Mouse (Mus musculus) embryonic facial prominence, embryonic 11.5 days (tissue): ENCODE measurements around the gene Negr1. TPM values are rescaled to one million over a fixed set of nuclear protein-coding genes. Genes with fewer than 3 reads are reported as not detected.
"Not testable (repeated sequence)": the region's sequence is repeated elsewhere in the genome, so short reads cannot be mapped to it uniquely, and the experiment has no call there.

Source experiments
- ATAC-seq: fragments of 200-750 bp; cut with Nextera tagmentation; replicated peaks from 2 replicates; pipeline ENCODE4 v1.8.0; 2017; ENCODE audit warnings: low read depth; ENCODE audit not compliant: insufficient number of reproducible peaks, low FRiP score, low TSS enrichment
- DNase-seq: peaks from one replicate; pipeline ENCODE4 v3.0.0-alpha.2; 2015; ENCODE audit warnings: low spot score
- H3K27ac ChIP-seq: fragments of 300-500 bp; sonication (generic); replicated peaks from 2 replicates; pipeline ENCODE4 v1.5.1; 2014; ENCODE audit warnings: mild to moderate bottlenecking, low read depth, low read length, control low read depth
- H3K27me3 ChIP-seq: fragments of 300-500 bp; sonication (generic); 2 replicates; pipeline ENCODE4 v1.6.1; 2014; ENCODE audit warnings: mild to moderate bottlenecking, low read length, moderate library complexity, mixed read lengths; ENCODE audit not compliant: control insufficient read depth, insufficient read depth
- H3K36me3 ChIP-seq: fragments of 300-500 bp; sonication (generic); replicated peaks from 2 replicates; pipeline ENCODE4 v1.6.1; 2014; ENCODE audit warnings: low read depth, mild to moderate bottlenecking, low read length, moderate library complexity, mixed read lengths; ENCODE audit not compliant: control insufficient read depth, insufficient read depth
- H3K4me1 ChIP-seq: fragments of 300-500 bp; sonication (generic); 2 replicates; pipeline ENCODE4 v1.6.1; 2014; ENCODE audit warnings: low read length, mixed read lengths; ENCODE audit not compliant: control insufficient read depth, insufficient read depth
- H3K4me2 ChIP-seq: fragments of 300-500 bp; sonication (generic); 2 replicates; pipeline ENCODE4 v1.6.1; 2014; ENCODE audit warnings: low read depth, mild to moderate bottlenecking, control low read depth, low read length, moderate library complexity
- H3K4me3 ChIP-seq: fragments of 300-500 bp; sonication (generic); 2 replicates; pipeline ENCODE4 v1.5.1; 2014; ENCODE audit warnings: low read depth, low read length, control low read depth
- H3K9ac ChIP-seq: fragments of 300-500 bp; sonication (generic); replicated peaks from 2 replicates; pipeline ENCODE4 v1.6.1; 2014; ENCODE audit warnings: mild to moderate bottlenecking, control low read depth, low read length
- H3K9me3 ChIP-seq: fragments of 300-500 bp; sonication (generic); replicated peaks from 2 replicates; pipeline ENCODE4 v1.6.1; 2016; ENCODE audit warnings: mild to moderate bottlenecking, low read length, inconsistent platforms, mixed read lengths; ENCODE audit not compliant: control insufficient read depth
- WGBS: fragments of 180-500 bp; shearing (Covaris S2); extraction: QIAGEN DNeasy Blood & Tissue Kit; methylation state at CpG from one replicate; pipeline ENCODE4 v1.1.7; 2014; 5-methylcytosine and 5-hydroxymethylcytosine counted together
- polyA plus RNA-seq: library from polyadenylated mRNA; unstranded; fragments of >200 nt; fragmentation: Nextera tagmentation; extraction: Ambion mirVana; gene quantifications from 2 replicates; pipeline ENCODE4 v1.2.1, GENCODE M21; 2014

The Negr1 gene
- polyA plus RNA-seq, 1 experiment from 2014 or later: 3.4 TPM

GRCm38 (mm10) chr3:157036568-157036967, 475.0 kb downstream of the Negr1 start:
- ATAC-seq: no peak
- no peak overlapping the region for H3K9ac ChIP-seq
- no peaks in the 10 kb centered on the region for H3K36me3 ChIP-seq
- H3K4me1 ChIP-seq: no peaks in the 10 kb centered on the region
- no peak overlapping the region for H3K4me3 ChIP-seq
- no peak for DNase-seq
- H3K27me3 ChIP-seq: no peaks in the 10 kb centered on the region
- no peaks in the 10 kb centered on the region for H3K9me3 ChIP-seq
- 71% methylated on average over 1 of the region's 1 CpGs for WGBS
- H3K4me2 ChIP-seq: no peak overlapping the region
- no peak overlapping the region for H3K27ac ChIP-seq

- H3K4me2 ChIP-seq: no peak overlapping the region
- H3K36me3 ChIP-seq: no peaks in the 10 kb centered on the region
- H3K9ac ChIP-seq: no peak overlapping the region
- 64% methylated on average over 5 of the region's 5 CpGs for WGBS
- DNase-seq: no peak
- no peaks in the 10 kb centered on the region for H3K9me3 ChIP-seq
- ATAC-seq: no peak
- no peaks in the 10 kb centered on the region for H3K4me1 ChIP-seq
- no peak overlapping the region for H3K4me3 ChIP-seq
- no peak overlapping the region for H3K27ac ChIP-seq
- no peaks in the 10 kb centered on the region for H3K27me3 ChIP-seq
These were observed 479.0 kb downstream of the Negr1 start for GRCm38 (mm10) chr3:157040619-157041018.

- WGBS: 93% methylated on average over 2 of the region's 2 CpGs
- no peak for DNase-seq
- Histone ChIP-seq H3K4me2 (no peak overlapping the region), H3K27ac (no peak overlapping the region), H3K9ac (no peak overlapping the region), H3K4me3 (no peak overlapping the region), H3K9me3 (no peaks in the 10 kb centered on the region), H3K27me3 (no peaks in the 10 kb centered on the region), H3K36me3 (no peaks in the 10 kb centered on the region), H3K4me1 (no peaks in the 10 kb centered on the region)
- no peak for ATAC-seq
These were observed 483.0 kb downstream of the Negr1 start for GRCm38 (mm10) chr3:157044565-157044964.

GRCm38 (mm10) chr3:157064438-157064837, 502.8 kb downstream of the Negr1 start:
- not testable (repeated sequence) for H3K4me2 ChIP-seq, H3K4me3 ChIP-seq, ATAC-seq, H3K27me3 ChIP-seq, H3K27ac ChIP-seq, H3K36me3 ChIP-seq, H3K9me3 ChIP-seq, DNase-seq, H3K9ac ChIP-seq, H3K4me1 ChIP-seq
- 75% methylated on average over 2 of the region's 2 CpGs for WGBS

- Histone ChIP-seq H3K9me3 (no peaks in the 10 kb centered on the region), H3K27me3 (no peaks in the 10 kb centered on the region), H3K9ac (no peak overlapping the region), H3K4me1 (no peaks in the 10 kb centered on the region), H3K36me3 (no peaks in the 10 kb centered on the region), H3K27ac (no peak overlapping the region), H3K4me3 (no peak overlapping the region), H3K4me2 (no peak overlapping the region)
- ATAC-seq (no peak), DNase-seq (no peak)
These were observed 504.7 kb downstream of the Negr1 start for GRCm38 (mm10) chr3:157066331-157066730.

GRCm38 (mm10) chr3:157079250-157079965, 517.8 kb downstream of the Negr1 start:
- Histone ChIP-seq H3K9me3 (no peaks in the 10 kb centered on the region), H3K9ac (no peak overlapping the region), H3K4me2 (no peak overlapping the region), H3K27ac (no peak overlapping the region), H3K27me3 (no peaks in the 10 kb centered on the region), H3K4me1 (no peaks in the 10 kb centered on the region), H3K36me3 (no peaks in the 10 kb centered on the region), H3K4me3 (no peak overlapping the region)
- DNase-seq (no peak), ATAC-seq (no peak)
- WGBS: 76% methylated on average over 2 of the region's 2 CpGs

- ATAC-seq (no peak), DNase-seq (no peak)
- Histone ChIP-seq H3K27me3 (no peaks in the 10 kb centered on the region), H3K9ac (no peak overlapping the region), H3K4me3 (no peak overlapping the region), H3K4me1 (no peaks in the 10 kb centered on the region), H3K36me3 (no peaks in the 10 kb centered on the region), H3K27ac (no peak overlapping the region), H3K4me2 (no peak overlapping the region), H3K9me3 (no peaks in the 10 kb centered on the region)
- WGBS: 59% methylated on average over 1 of the region's 1 CpGs
These were observed 518.3 kb downstream of the Negr1 start for GRCm38 (mm10) chr3:157079966-157080306.

GRCm38 (mm10) chr3:157080585-157080984, 519.0 kb downstream of the Negr1 start:
- DNase-seq: no peak
- H3K4me3 ChIP-seq: no peak overlapping the region
- no peaks in the 10 kb centered on the region for H3K36me3 ChIP-seq
- no peaks in the 10 kb centered on the region for H3K9me3 ChIP-seq
- H3K9ac ChIP-seq: no peak overlapping the region
- 91% methylated on average over 1 of the region's 1 CpGs for WGBS
- no peaks in the 10 kb centered on the region for H3K27me3 ChIP-seq
- no peak overlapping the region for H3K27ac ChIP-seq
- no peaks in the 10 kb centered on the region for H3K4me1 ChIP-seq
- ATAC-seq: no peak
- no peak overlapping the region for H3K4me2 ChIP-seq
